Mouse (Mus musculus) lung, embryonic 14.5 days (tissue): Measurements from ENCODE around the gene Mctp1. TPM values are rescaled to one million over a fixed set of nuclear protein-coding genes. Genes with fewer than 3 reads are reported as not detected.

Experiments
- ATAC-seq: fragments of 200-750 bp; cut with Nextera tagmentation; 2 replicates; pipeline ENCODE4 v1.8.0; 2017; ENCODE audit warnings: mild to moderate bottlenecking, moderate TSS enrichment, moderate library complexity; ENCODE audit not compliant: insufficient read depth
- DNase-seq: peaks from one replicate; pipeline ENCODE4 v3.0.0-alpha.2; 2015
- H3K27ac ChIP-seq: fragments of 300-500 bp; sonication (generic); 2 replicates; pipeline ENCODE4 v1.5.1; 2014; ENCODE audit warnings: low read depth, mild to moderate bottlenecking, moderate library complexity
- H3K27me3 ChIP-seq: fragments of 300-500 bp; sonication (generic); 2 replicates; pipeline ENCODE4 v1.6.1; 2014; ENCODE audit warnings: low read length, control low read depth; ENCODE audit not compliant: insufficient read depth
- H3K36me3 ChIP-seq: fragments of 300-500 bp; sonication (generic); 2 replicates; pipeline ENCODE4 v1.6.1; 2014; ENCODE audit warnings: control low read depth; ENCODE audit not compliant: insufficient read depth
- H3K4me1 ChIP-seq: fragments of 300-500 bp; sonication (generic); 2 replicates; pipeline ENCODE4 v1.6.1; 2014; ENCODE audit warnings: antibody characterized with exemption, control low read depth; ENCODE audit not compliant: insufficient read depth
- H3K4me2 ChIP-seq: fragments of 300-500 bp; sonication (generic); 2 replicates; pipeline ENCODE4 v1.6.1; 2014; ENCODE audit warnings: mild to moderate bottlenecking
- H3K4me3 ChIP-seq: fragments of 300-500 bp; sonication (generic); 2 replicates; pipeline ENCODE4 v1.5.1; 2014; ENCODE audit warnings: low read depth, low read length
- H3K9ac ChIP-seq: fragments of 300-500 bp; sonication (generic); 2 replicates; pipeline ENCODE4 v1.6.1; 2014
- H3K9me3 ChIP-seq: fragments of 300-500 bp; sonication (generic); 2 replicates; pipeline ENCODE4 v1.6.1; 2016; ENCODE audit warnings: low read depth, low read length, control low read depth
- CTCF ChIP-seq: IDR thresholded peaks from 2 replicates; pipeline ENCODE4 v1.5.1; 2016; ENCODE audit warnings: antibody characterized with exemption, low read depth
- WGBS: fragments of 180-500 bp; shearing (Covaris S2); extraction: QIAGEN DNeasy Blood & Tissue Kit; methylation state at CpG from one replicate; pipeline ENCODE4 v1.1.7; 2014; 5-methylcytosine and 5-hydroxymethylcytosine counted together
- polyA plus RNA-seq: library from polyadenylated mRNA; unstranded; fragments of >200 nt; fragmentation: Nextera tagmentation; extraction: Ambion mirVana; gene quantifications from 2 replicates; pipeline ENCODE4 v1.2.1, GENCODE M21; 2014

The Mctp1 gene
- polyA plus RNA-seq, 1 experiment from 2014 or later, result 0.82 TPM

GRCm38 (mm10) chr13:76481601-76482000 is 97.3 kb downstream of the Mctp1 start:
- Histone ChIP-seq H3K36me3 (no peaks in the 10 kb centered on the region), H3K9me3 (no peaks in the 10 kb centered on the region), H3K27ac (no peak overlapping the region), H3K27me3 (no peaks in the 10 kb centered on the region), H3K4me2 (no peak overlapping the region), H3K4me3 (no peak overlapping the region), H3K9ac (no peak overlapping the region), H3K4me1 (peaks cover 7% of the 10 kb centered on the region; the same call in 1 of the 2 replicates)
- no peak for ATAC-seq
- DNase-seq, result no peak
- TF ChIP-seq CTCF, result no peak

GRCm38 (mm10) chr13:76482998-76483397 is 98.7 kb downstream of the Mctp1 start:
- H3K36me3 ChIP-seq, result no peaks in the 10 kb centered on the region
- no peak overlapping the region for H3K27ac ChIP-seq
- H3K4me2 ChIP-seq, result no peak overlapping the region
- no peaks in the 10 kb centered on the region for H3K9me3 ChIP-seq
- no peak overlapping the region for H3K9ac ChIP-seq
- TF ChIP-seq CTCF, result no peak
- no peak overlapping the region for H3K4me3 ChIP-seq
- 79% methylated on average over 2 of the region's 2 CpGs for WGBS
- H3K4me1 ChIP-seq, result peaks cover 7% of the 10 kb centered on the region; the same call in 1 of the 2 replicates
- H3K27me3 ChIP-seq, result no peaks in the 10 kb centered on the region
- DNase-seq (no peak), ATAC-seq (no peak)

- no peaks in the 10 kb centered on the region for H3K9me3 ChIP-seq
- TF ChIP-seq CTCF, result no peak
- WGBS, result 4% methylated on average over 2 of the region's 2 CpGs
- no peak overlapping the region for H3K9ac ChIP-seq
- DNase-seq, result peak; percentile 86
- H3K4me1 ChIP-seq, result peaks cover 7% of the 10 kb centered on the region; the same call in 1 of the 2 replicates
- no peak overlapping the region for H3K4me3 ChIP-seq
- H3K36me3 ChIP-seq, result no peaks in the 10 kb centered on the region
- peak overlapping the region; percentile 42; the same call in 1 of the 2 replicates for H3K27ac ChIP-seq
- peak; percentile 97 for ATAC-seq
- no peaks in the 10 kb centered on the region for H3K27me3 ChIP-seq
- no peak overlapping the region for H3K4me2 ChIP-seq
These were observed 99.9 kb downstream of the Mctp1 start for GRCm38 (mm10) chr13:76484086-76484709.

- 75% methylated on average over 2 of the region's 2 CpGs for WGBS
- H3K27me3 ChIP-seq, result no peaks in the 10 kb centered on the region
- H3K4me3 ChIP-seq, result no peak overlapping the region
- no peaks in the 10 kb centered on the region for H3K36me3 ChIP-seq
- no peak overlapping the region for H3K4me2 ChIP-seq
- DNase-seq, result no peak
- H3K9ac ChIP-seq, result no peak overlapping the region
- no peaks in the 10 kb centered on the region for H3K9me3 ChIP-seq
- no peak for ATAC-seq
- TF ChIP-seq CTCF, result no peak
- H3K27ac ChIP-seq, result no peak overlapping the region
- H3K4me1 ChIP-seq, result no peaks in the 10 kb centered on the region
These were observed 131.6 kb downstream of the Mctp1 start for GRCm38 (mm10) chr13:76515896-76516295.

GRCm38 (mm10) chr13:76523170-76523569 is 138.8 kb downstream of the Mctp1 start:
- Histone ChIP-seq H3K9ac (no peak overlapping the region), H3K27ac (no peak overlapping the region), H3K36me3 (no peaks in the 10 kb centered on the region), H3K4me2 (no peak overlapping the region), H3K4me3 (no peak overlapping the region), H3K4me1 (no peaks in the 10 kb centered on the region), H3K9me3 (no peaks in the 10 kb centered on the region), H3K27me3 (no peaks in the 10 kb centered on the region)
- DNase-seq (no peak), ATAC-seq (no peak)
- no peak for TF ChIP-seq CTCF
- 61% methylated on average over 1 of the region's 1 CpGs for WGBS

GRCm38 (mm10) chr13:76527326-76527725 is 143.0 kb downstream of the Mctp1 start:
- no peaks in the 10 kb centered on the region for H3K27me3 ChIP-seq
- no peak for TF ChIP-seq CTCF
- ATAC-seq, result no peak
- no peak overlapping the region for H3K4me2 ChIP-seq
- H3K9me3 ChIP-seq, result no peaks in the 10 kb centered on the region
- no peak overlapping the region for H3K27ac ChIP-seq
- no peaks in the 10 kb centered on the region for H3K36me3 ChIP-seq
- no peak overlapping the region for H3K9ac ChIP-seq
- H3K4me3 ChIP-seq, result no peak overlapping the region
- DNase-seq, result no peak
- H3K4me1 ChIP-seq, result no peaks in the 10 kb centered on the region

- H3K9me3 ChIP-seq, result no peaks in the 10 kb centered on the region
- H3K4me3 ChIP-seq, result no peak overlapping the region
- DNase-seq, result no peak
- H3K36me3 ChIP-seq, result no peaks in the 10 kb centered on the region
- H3K9ac ChIP-seq, result no peak overlapping the region
- H3K27ac ChIP-seq, result no peak overlapping the region
- TF ChIP-seq CTCF, result no peak
- ATAC-seq, result no peak
- no peak overlapping the region for H3K4me2 ChIP-seq
- whole genome bisulfite sequencing, result 14% methylated on average over 1 of the region's 1 CpGs
- H3K27me3 ChIP-seq, result no peaks in the 10 kb centered on the region
- H3K4me1 ChIP-seq, result no peaks in the 10 kb centered on the region
These were observed 143.4 kb downstream of the Mctp1 start for GRCm38 (mm10) chr13:76527751-76528150.
